Mouse (Mus musculus): ENCODE data around the gene Ankrd37. TPM values are rescaled to one million over a fixed set of nuclear protein-coding genes. Genes with fewer than 3 reads are reported as not detected.

The Ankrd37 gene
- polyA plus RNA-seq, 1 experiment: 2.8 TPM

GRCm38 (mm10) chr8:45970894-45971293 lies 34.6 kb downstream of the Ankrd37 start:
- no peak for TF ChIP-seq CTCF (IDR thresholded peaks at IDR 0.05; ENCODE audit: control insufficient read depth, insufficient read depth, insufficient read length)
- TF ChIP-seq CEBPB (IDR thresholded peaks at IDR 0.05; ENCODE audit: low read depth): no peak
- TF ChIP-seq MAX (IDR thresholded peaks at IDR 0.05): no peak
- no peak for TF ChIP-seq MYOD1 (IDR thresholded peaks at IDR 0.05; ENCODE audit: control insufficient read depth, insufficient read length, low read depth)
- no peak for TF ChIP-seq USF1 (IDR thresholded peaks at IDR 0.05; ENCODE audit: low read depth)
- no peak for TF ChIP-seq MYOG (IDR thresholded peaks at IDR 0.05; ENCODE audit: control insufficient read depth, extremely low read depth, insufficient read length)
- TF ChIP-seq FOSL1 (IDR thresholded peaks at IDR 0.05; ENCODE audit: insufficient read depth, low read length, poor library complexity, severe bottlenecking): no peak
- Histone ChIP-seq H3K36me3 (ENCODE audit: control insufficient read depth, insufficient read depth) (no peaks in the 10 kb centered on the region), H3ac (ENCODE audit: control insufficient read depth, insufficient read length, low read depth) (no peak overlapping the region), H3K79me3 (ENCODE audit: low read depth) (no peaks in the 10 kb centered on the region), H3K4me3 (ENCODE audit: insufficient read depth, poor library complexity, severe bottlenecking) (no peak overlapping the region), H3K79me2 (ENCODE audit: control insufficient read depth, insufficient read depth) (peaks cover 4% of the 10 kb centered on the region), H3K27me3 (ENCODE audit: control insufficient read depth, insufficient read depth, insufficient read length) (no peaks in the 10 kb centered on the region)

- Histone ChIP-seq H3K36me3 (ENCODE audit: control insufficient read depth, insufficient read depth) (no peaks in the 10 kb centered on the region), H3K27me3 (ENCODE audit: control insufficient read depth, insufficient read depth, insufficient read length) (peaks cover 6% of the 10 kb centered on the region), H3ac (ENCODE audit: control insufficient read depth, insufficient read length, low read depth) (no peak overlapping the region), H3K79me3 (ENCODE audit: low read depth) (no peaks in the 10 kb centered on the region), H3K4me3 (ENCODE audit: insufficient read depth, poor library complexity, severe bottlenecking) (no peak overlapping the region), H3K79me2 (ENCODE audit: control insufficient read depth, insufficient read depth) (no peaks in the 10 kb centered on the region)
- no peak for TF ChIP-seq MAX (IDR thresholded peaks at IDR 0.05)
Observed at GRCm38 (mm10) chr8:45950622-45951021, 54.9 kb downstream of the Ankrd37 start.

Other genes starting within 250 kb of the Ankrd37 start
- 1.2 TPM for gene Pdlim3, start 120.2 kb downstream of the Ankrd37 start, polyA plus RNA-seq (2012; fragmentation: generic; extraction: Trizol)
- gene Ccdc110, start 71.1 kb downstream of the Ankrd37 start, polyA plus RNA-seq (2012; fragmentation: generic; extraction: Trizol): not detected
- gene 1700029J07Rik, start 30.5 kb downstream of the Ankrd37 start, polyA plus RNA-seq (2012; fragmentation: generic; extraction: Trizol): 0.08 TPM
- 19.1 TPM for gene Ufsp2, start 30.2 kb downstream of the Ankrd37 start, polyA plus RNA-seq (2012; fragmentation: generic; extraction: Trizol)
- gene Lrp2bp, start 6.4 kb downstream of the Ankrd37 start, polyA plus RNA-seq (2012; fragmentation: generic; extraction: Trizol): 0.04 TPM
- 2.4 TPM for gene Cfap97, start 146.1 kb upstream of the Ankrd37 start, polyA plus RNA-seq (2012; fragmentation: generic; extraction: Trizol)
- gene Snx25, start 146.5 kb upstream of the Ankrd37 start, polyA plus RNA-seq (2012; fragmentation: generic; extraction: Trizol): 11.3 TPM
- 487 TPM for gene Slc25a4, start 205.6 kb upstream of the Ankrd37 start, polyA plus RNA-seq (2012; fragmentation: generic; extraction: Trizol)